Mouse (Mus musculus): ENCODE measurements at regions not wholly inside any gene's neighbourhood (a gene's known extent, or its start where the extent isn't known, plus 50 kb on each side); places are given as distances from the start of the nearest gene placed in this dataset.

DNA sequence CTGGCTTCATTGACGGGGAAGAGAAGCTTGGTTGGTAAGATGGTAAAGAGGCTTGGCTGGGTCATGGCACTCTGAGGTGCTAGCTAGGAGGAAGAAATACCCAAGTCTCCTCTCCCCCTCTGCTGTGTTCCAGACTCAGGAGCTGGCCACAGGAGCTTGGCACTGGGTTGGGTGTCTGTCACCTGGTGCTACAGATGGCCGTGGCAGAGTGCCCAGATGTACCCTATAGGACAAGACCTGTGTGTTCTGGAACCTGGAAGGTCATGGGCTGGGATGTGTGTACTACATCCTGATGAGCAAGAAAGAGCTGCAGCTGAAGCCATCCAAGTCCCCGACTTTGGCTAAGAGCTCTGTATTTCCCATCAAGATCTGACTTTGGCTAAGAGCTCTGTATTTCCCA lies 72.4 kb downstream of the Nupl2 start:
- Histone ChIP-seq H3K9me3 (ENCODE audit: control insufficient read depth, low read length) (no peaks in the 10 kb centered on the region), H3K36me3 (ENCODE audit: control insufficient read depth, insufficient read depth, low read length) (no peaks in the 10 kb centered on the region), H3K4me3 (ENCODE audit: low read depth, low read length) (no peak overlapping the region), H3K9ac (ENCODE audit: low read length) (no peak overlapping the region), H3K4me2 (ENCODE audit: low read depth) (no peak overlapping the region), H3K4me1 (ENCODE audit: control insufficient read depth, insufficient read depth, low read length) (no peaks in the 10 kb centered on the region), H3K27me3 (ENCODE audit: control insufficient read depth, insufficient read depth, low read length) (no peaks in the 10 kb centered on the region), H3K27ac (ENCODE audit: low read depth, low read length) (no peak overlapping the region)
- WGBS: 97% methylated on average over 3 of the region's 3 CpGs
- ATAC-seq (ENCODE audit: insufficient read depth, low FRiP score, low TSS enrichment): no peak
- DNase-seq (ENCODE audit: low spot score): no peak

DNA sequence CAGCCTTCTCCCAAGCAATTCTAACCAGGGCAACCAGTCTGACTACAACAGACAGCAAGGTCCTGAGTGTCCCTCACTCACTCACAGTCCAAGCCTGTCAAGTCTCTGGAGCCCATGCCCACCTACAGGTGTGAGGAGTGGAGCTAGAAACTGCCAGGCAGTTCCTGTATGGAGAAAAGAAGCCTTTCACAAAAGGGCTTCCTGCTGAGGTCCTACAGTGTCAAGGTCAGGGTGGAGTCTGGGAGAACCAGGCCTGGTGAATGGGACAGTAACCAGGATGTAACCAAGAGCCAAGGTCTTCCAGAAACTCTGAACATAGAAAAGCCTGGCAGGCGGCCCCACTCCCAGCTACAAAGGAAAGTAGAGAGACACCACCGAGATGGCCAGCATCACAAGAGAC lies 74.2 kb downstream of the Nupl2 start:
- H3K36me3 ChIP-seq (ENCODE audit: control insufficient read depth, insufficient read depth, low read length): no peaks in the 10 kb centered on the region
- no peak overlapping the region for H3K9ac ChIP-seq (ENCODE audit: low read length)
- no peaks in the 10 kb centered on the region for H3K4me1 ChIP-seq (ENCODE audit: control insufficient read depth, insufficient read depth, low read length)
- no peak for ATAC-seq (ENCODE audit: insufficient read depth, low FRiP score, low TSS enrichment)
- no peaks in the 10 kb centered on the region for H3K9me3 ChIP-seq (ENCODE audit: control insufficient read depth, low read length)
- no peak for DNase-seq (ENCODE audit: low spot score)
- H3K4me2 ChIP-seq (ENCODE audit: low read depth): no peak overlapping the region
- no peak overlapping the region for H3K27ac ChIP-seq (ENCODE audit: low read depth, low read length)
- WGBS: 75% methylated on average over 2 of the region's 2 CpGs
- H3K4me3 ChIP-seq (ENCODE audit: low read depth, low read length): no peak overlapping the region
- H3K27me3 ChIP-seq (ENCODE audit: control insufficient read depth, insufficient read depth, low read length): no peaks in the 10 kb centered on the region

GRCm38 (mm10) chr5:24244211-24244610 lies 79.4 kb downstream of the Nupl2 start:
- no peaks in the 10 kb centered on the region for H3K9me3 ChIP-seq (ENCODE audit: control insufficient read depth, low read length)
- no peak overlapping the region for H3K27ac ChIP-seq (ENCODE audit: low read depth, low read length)
- H3K36me3 ChIP-seq (ENCODE audit: control insufficient read depth, insufficient read depth, low read length): no peaks in the 10 kb centered on the region
- H3K4me1 ChIP-seq (ENCODE audit: control insufficient read depth, insufficient read depth, low read length): no peaks in the 10 kb centered on the region
- no peak overlapping the region for H3K4me3 ChIP-seq (ENCODE audit: low read depth, low read length)
- DNase-seq (ENCODE audit: low spot score) (no peak), ATAC-seq (ENCODE audit: insufficient read depth, low FRiP score, low TSS enrichment) (no peak)
- 76% methylated on average over 6 of the region's 6 CpGs for whole genome bisulfite sequencing
- no peak overlapping the region for H3K9ac ChIP-seq (ENCODE audit: low read length)
- H3K4me2 ChIP-seq (ENCODE audit: low read depth): no peak overlapping the region
- H3K27me3 ChIP-seq (ENCODE audit: control insufficient read depth, insufficient read depth, low read length): no peaks in the 10 kb centered on the region

DNA sequence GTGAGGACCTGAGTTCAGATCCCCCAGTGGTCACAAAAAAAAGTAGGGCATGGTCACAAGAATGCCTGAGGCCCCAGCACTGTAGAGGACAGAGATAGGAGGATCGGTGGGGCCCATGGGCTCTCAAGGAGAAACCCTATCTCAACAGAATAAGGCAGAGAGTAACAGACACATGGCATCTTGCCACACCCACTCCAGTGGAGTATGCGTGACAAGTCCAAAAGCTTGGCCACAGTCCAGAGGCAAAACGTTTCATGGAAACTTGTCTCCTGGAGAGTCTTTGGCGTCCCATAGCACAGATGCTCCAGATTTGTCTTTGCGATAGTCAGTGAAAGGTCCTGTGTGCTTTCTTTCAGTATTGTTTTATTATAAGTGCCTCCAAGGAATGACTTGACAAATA lies 90.7 kb downstream of the Nupl2 start:
- no peak for ATAC-seq (ENCODE audit: insufficient read depth, low FRiP score, low TSS enrichment)
- no peak overlapping the region for H3K4me3 ChIP-seq (ENCODE audit: low read depth, low read length)
- no peaks in the 10 kb centered on the region for H3K27me3 ChIP-seq (ENCODE audit: control insufficient read depth, insufficient read depth, low read length)
- 90% methylated on average over 5 of the region's 5 CpGs for WGBS
- no peaks in the 10 kb centered on the region for H3K9me3 ChIP-seq (ENCODE audit: control insufficient read depth, low read length)
- no peak overlapping the region for H3K27ac ChIP-seq (ENCODE audit: low read depth, low read length)
- H3K4me2 ChIP-seq (ENCODE audit: low read depth): no peak overlapping the region
- DNase-seq (ENCODE audit: low spot score): no peak
- no peak overlapping the region for H3K9ac ChIP-seq (ENCODE audit: low read length)
- H3K4me1 ChIP-seq (ENCODE audit: control insufficient read depth, insufficient read depth, low read length): no peaks in the 10 kb centered on the region
- H3K36me3 ChIP-seq (ENCODE audit: control insufficient read depth, insufficient read depth, low read length): no peaks in the 10 kb centered on the region

GRCm38 (mm10) chr5:24261098-24261497 lies 90.3 kb downstream of the Kcnh2 start:
- Histone ChIP-seq H3K4me1 (ENCODE audit: control insufficient read depth, insufficient read depth, low read length) (no peaks in the 10 kb centered on the region), H3K9me3 (ENCODE audit: control insufficient read depth, low read length) (no peaks in the 10 kb centered on the region), H3K9ac (ENCODE audit: low read length) (no peak overlapping the region), H3K4me3 (ENCODE audit: low read depth, low read length) (no peak overlapping the region), H3K4me2 (ENCODE audit: low read depth) (no peak overlapping the region), H3K27ac (ENCODE audit: low read depth, low read length) (no peak overlapping the region), H3K27me3 (ENCODE audit: control insufficient read depth, insufficient read depth, low read length) (no peaks in the 10 kb centered on the region), H3K36me3 (ENCODE audit: control insufficient read depth, insufficient read depth, low read length) (no peaks in the 10 kb centered on the region)
- ATAC-seq (ENCODE audit: insufficient read depth, low FRiP score, low TSS enrichment) (no peak), DNase-seq (ENCODE audit: low spot score) (peak; percentile 76)
- WGBS: 15% methylated on average over 7 of the region's 7 CpGs

- 11% methylated on average over 11 of the region's 11 CpGs for WGBS
- H3K27ac ChIP-seq (ENCODE audit: low read depth, low read length): no peak overlapping the region
- H3K4me2 ChIP-seq (ENCODE audit: low read depth): no peak overlapping the region
- H3K9ac ChIP-seq (ENCODE audit: low read length): no peak overlapping the region
- H3K4me3 ChIP-seq (ENCODE audit: low read depth, low read length): no peak overlapping the region
- no peaks in the 10 kb centered on the region for H3K9me3 ChIP-seq (ENCODE audit: control insufficient read depth, low read length)
- no peaks in the 10 kb centered on the region for H3K36me3 ChIP-seq (ENCODE audit: control insufficient read depth, insufficient read depth, low read length)
- no peaks in the 10 kb centered on the region for H3K4me1 ChIP-seq (ENCODE audit: control insufficient read depth, insufficient read depth, low read length)
- no peaks in the 10 kb centered on the region for H3K27me3 ChIP-seq (ENCODE audit: control insufficient read depth, insufficient read depth, low read length)
- ATAC-seq (ENCODE audit: insufficient read depth, low FRiP score, low TSS enrichment): no peak
- peak; percentile 15 for DNase-seq (ENCODE audit: low spot score)
Observed at GRCm38 (mm10) chr5:24262146-24262545, 89.3 kb downstream of the Kcnh2 start.

GRCm38 (mm10) chr5:24264151-24264550 lies 87.3 kb downstream of the Kcnh2 start:
- no peak for DNase-seq (ENCODE audit: low spot score)
- Histone ChIP-seq H3K9ac (ENCODE audit: low read length) (no peak overlapping the region), H3K27ac (ENCODE audit: low read depth, low read length) (no peak overlapping the region), H3K27me3 (ENCODE audit: control insufficient read depth, insufficient read depth, low read length) (no peaks in the 10 kb centered on the region), H3K9me3 (ENCODE audit: control insufficient read depth, low read length) (no peaks in the 10 kb centered on the region), H3K4me2 (ENCODE audit: low read depth) (no peak overlapping the region), H3K4me3 (ENCODE audit: low read depth, low read length) (no peak overlapping the region), H3K36me3 (ENCODE audit: control insufficient read depth, insufficient read depth, low read length) (no peaks in the 10 kb centered on the region), H3K4me1 (ENCODE audit: control insufficient read depth, insufficient read depth, low read length) (no peaks in the 10 kb centered on the region)
- ATAC-seq (ENCODE audit: insufficient read depth, low FRiP score, low TSS enrichment): no peak
- WGBS: 74% methylated on average over 4 of the region's 4 CpGs

GRCm38 (mm10) chr5:24265431-24265830 lies 86.0 kb downstream of the Kcnh2 start:
- Histone ChIP-seq H3K27me3 (ENCODE audit: control insufficient read depth, insufficient read depth, low read length) (no peaks in the 10 kb centered on the region), H3K4me3 (ENCODE audit: low read depth, low read length) (no peak overlapping the region)
- 84% methylated on average over 3 of the region's 3 CpGs for WGBS

GRCm38 (mm10) chr5:24266344-24267295 lies 84.8 kb downstream of the Kcnh2 start:
- Histone ChIP-seq H3K9me3 (ENCODE audit: control insufficient read depth, low read length) (no peaks in the 10 kb centered on the region), H3K4me3 (ENCODE audit: low read depth, low read length) (no peak overlapping the region), H3K9ac (ENCODE audit: low read length) (no peak overlapping the region), H3K4me1 (ENCODE audit: control insufficient read depth, insufficient read depth, low read length) (no peaks in the 10 kb centered on the region), H3K27me3 (ENCODE audit: control insufficient read depth, insufficient read depth, low read length) (no peaks in the 10 kb centered on the region), H3K4me2 (ENCODE audit: low read depth) (peak overlapping the region; percentile 14; the same call in 1 of the 2 replicates), H3K36me3 (ENCODE audit: control insufficient read depth, insufficient read depth, low read length) (no peaks in the 10 kb centered on the region), H3K27ac (ENCODE audit: low read depth, low read length) (no peak overlapping the region)
- DNase-seq (ENCODE audit: low spot score) (peak; percentile 86), ATAC-seq (ENCODE audit: insufficient read depth, low FRiP score, low TSS enrichment) (peak; percentile 79; the same call in 1 of the 2 replicates)
- 20% methylated on average over 16 of the region's 16 CpGs for WGBS

More at GRCm38 (mm10) chr5:24265431-24265830, 86.0 kb downstream of the Kcnh2 start:
- Histone ChIP-seq H3K36me3 (ENCODE audit: control insufficient read depth, insufficient read depth, low read length) (no peaks in the 10 kb centered on the region), H3K27ac (ENCODE audit: low read depth, low read length) (no peak overlapping the region), H3K9me3 (ENCODE audit: control insufficient read depth, low read length) (no peaks in the 10 kb centered on the region), H3K4me1 (ENCODE audit: control insufficient read depth, insufficient read depth, low read length) (no peaks in the 10 kb centered on the region), H3K9ac (ENCODE audit: low read length) (no peak overlapping the region), H3K4me2 (ENCODE audit: low read depth) (no peak overlapping the region)
- no peak for DNase-seq (ENCODE audit: low spot score)
- no peak for ATAC-seq (ENCODE audit: insufficient read depth, low FRiP score, low TSS enrichment)
